Mouse (Mus musculus): ENCODE measurements at regions not wholly inside any gene's neighbourhood (a gene's known extent, or its start where the extent isn't known, plus 50 kb on each side); places are given as distances from the start of the nearest gene placed in this dataset.

GRCm38 (mm10) chr10:70367866-70368265, 72.4 kb upstream of the Fam13c start:
- H3K27me3 ChIP-seq (replicated peaks; ENCODE audit: control insufficient read depth, insufficient read depth, low read length): no peaks in the 10 kb centered on the region

DNA sequence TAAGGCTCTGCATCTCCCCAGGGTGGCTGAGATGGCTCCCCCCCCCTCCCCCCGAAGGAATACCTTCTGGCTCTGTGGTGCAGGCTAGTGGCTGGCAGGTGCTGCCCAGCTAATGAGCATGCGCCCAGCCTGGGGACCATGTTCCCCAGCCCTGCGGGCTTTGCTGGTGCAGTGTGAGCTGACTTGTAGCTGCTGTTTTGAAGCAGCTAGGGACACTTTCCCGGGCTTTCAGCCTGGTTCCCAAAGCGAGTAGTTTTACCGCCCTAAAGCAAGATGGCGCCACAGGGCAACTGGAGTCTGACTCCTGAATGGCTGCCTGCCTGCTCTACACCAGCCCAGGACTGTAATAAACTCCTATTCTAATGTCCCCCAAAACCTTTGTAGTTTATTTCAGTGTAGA, 71.6 kb upstream of the Fam13c start:
- Histone ChIP-seq H3K4me1 (ENCODE audit: control insufficient read depth, insufficient read depth, low read length) (no peaks in the 10 kb centered on the region), H3K27me3 (replicated peaks; ENCODE audit: control insufficient read depth, insufficient read depth, low read length) (no peaks in the 10 kb centered on the region), H3K36me3 (ENCODE audit: control insufficient read depth, insufficient read depth, low read length) (no peaks in the 10 kb centered on the region), H3K27ac (ENCODE audit: insufficient read depth, low read depth, low read length) (no peak overlapping the region), H3K4me3 (ENCODE audit: insufficient read depth, low read depth, low read length) (no peak overlapping the region)
- WGBS: 40% methylated on average over 7 of the region's 7 CpGs
- TF ChIP-seq POLR2A (IDR thresholded peaks at IDR 0.05; ENCODE audit: low read depth, low read length) (no peak), CTCF (conservative IDR thresholded peaks at IDR 0.05; ENCODE audit: insufficient read depth, insufficient read length, low read depth, low read length) (peak; percentile 72)
- peak; percentile 69 for DNase-seq

More at GRCm38 (mm10) chr10:70367866-70368265, 72.4 kb upstream of the Fam13c start:
- Histone ChIP-seq H3K27ac (ENCODE audit: insufficient read depth, low read depth, low read length) (no peak overlapping the region), H3K4me1 (ENCODE audit: control insufficient read depth, insufficient read depth, low read length) (no peaks in the 10 kb centered on the region), H3K4me3 (ENCODE audit: insufficient read depth, low read depth, low read length) (no peak overlapping the region), H3K36me3 (ENCODE audit: control insufficient read depth, insufficient read depth, low read length) (no peaks in the 10 kb centered on the region)
- TF ChIP-seq CTCF (conservative IDR thresholded peaks at IDR 0.05; ENCODE audit: insufficient read depth, insufficient read length, low read depth, low read length) (no peak), POLR2A (IDR thresholded peaks at IDR 0.05; ENCODE audit: low read depth, low read length) (no peak)
- WGBS: 87% methylated on average over 11 of the region's 11 CpGs
- no peak for DNase-seq

- no peaks in the 10 kb centered on the region for H3K27me3 ChIP-seq (replicated peaks; ENCODE audit: control insufficient read depth, insufficient read depth, low read length)
- WGBS: 66% methylated on average over 6 of the region's 6 CpGs
- DNase-seq: peak; percentile 13
Measured at GRCm38 (mm10) chr10:70372411-70373136, 67.7 kb upstream of the Fam13c start.

GRCm38 (mm10) chr10:70373207-70373606, 67.1 kb upstream of the Fam13c start:
- Histone ChIP-seq H3K27ac (ENCODE audit: insufficient read depth, low read depth, low read length) (no peak overlapping the region), H3K4me3 (ENCODE audit: insufficient read depth, low read depth, low read length) (no peak overlapping the region), H3K27me3 (replicated peaks; ENCODE audit: control insufficient read depth, insufficient read depth, low read length) (no peaks in the 10 kb centered on the region), H3K4me1 (ENCODE audit: control insufficient read depth, insufficient read depth, low read length) (0 out of 2 replicates have a peak, but pooled peaks cover 2% of the 10 kb centered on the region), H3K36me3 (ENCODE audit: control insufficient read depth, insufficient read depth, low read length) (no peaks in the 10 kb centered on the region)
- WGBS: 81% methylated on average over 8 of the region's 8 CpGs
- TF ChIP-seq CTCF (conservative IDR thresholded peaks at IDR 0.05; ENCODE audit: insufficient read depth, insufficient read length, low read depth, low read length): no peak
- no peak for TF ChIP-seq POLR2A (IDR thresholded peaks at IDR 0.05; ENCODE audit: low read depth, low read length)
- no peak for DNase-seq

More at GRCm38 (mm10) chr10:70372411-70373136, 67.7 kb upstream of the Fam13c start:
- 0 out of 2 replicates have a peak, but pooled peaks cover 2% of the 10 kb centered on the region for H3K4me1 ChIP-seq (ENCODE audit: control insufficient read depth, insufficient read depth, low read length)
- TF ChIP-seq CTCF (conservative IDR thresholded peaks at IDR 0.05; ENCODE audit: insufficient read depth, insufficient read length, low read depth, low read length): no peak
- TF ChIP-seq POLR2A (IDR thresholded peaks at IDR 0.05; ENCODE audit: low read depth, low read length): no peak
- H3K27ac ChIP-seq (ENCODE audit: insufficient read depth, low read depth, low read length): no peak overlapping the region
- H3K4me3 ChIP-seq (ENCODE audit: insufficient read depth, low read depth, low read length): no peak overlapping the region
- no peaks in the 10 kb centered on the region for H3K36me3 ChIP-seq (ENCODE audit: control insufficient read depth, insufficient read depth, low read length)

- Histone ChIP-seq H3K36me3 (ENCODE audit: control insufficient read depth, insufficient read depth, low read length) (no peaks in the 10 kb centered on the region), H3K27me3 (replicated peaks; ENCODE audit: control insufficient read depth, insufficient read depth, low read length) (no peaks in the 10 kb centered on the region), H3K4me3 (ENCODE audit: insufficient read depth, low read depth, low read length) (no peak overlapping the region), H3K27ac (ENCODE audit: insufficient read depth, low read depth, low read length) (no peak overlapping the region), H3K4me1 (ENCODE audit: control insufficient read depth, insufficient read depth, low read length) (0 out of 2 replicates have a peak, but pooled peaks cover 2% of the 10 kb centered on the region)
- no peak for TF ChIP-seq CTCF (conservative IDR thresholded peaks at IDR 0.05; ENCODE audit: insufficient read depth, insufficient read length, low read depth, low read length)
- no peak for TF ChIP-seq POLR2A (IDR thresholded peaks at IDR 0.05; ENCODE audit: low read depth, low read length)
- 65% methylated on average over 5 of the region's 5 CpGs for WGBS
- DNase-seq: no peak
Measured at GRCm38 (mm10) chr10:70373836-70374235, 66.4 kb upstream of the Fam13c start.

DNA sequence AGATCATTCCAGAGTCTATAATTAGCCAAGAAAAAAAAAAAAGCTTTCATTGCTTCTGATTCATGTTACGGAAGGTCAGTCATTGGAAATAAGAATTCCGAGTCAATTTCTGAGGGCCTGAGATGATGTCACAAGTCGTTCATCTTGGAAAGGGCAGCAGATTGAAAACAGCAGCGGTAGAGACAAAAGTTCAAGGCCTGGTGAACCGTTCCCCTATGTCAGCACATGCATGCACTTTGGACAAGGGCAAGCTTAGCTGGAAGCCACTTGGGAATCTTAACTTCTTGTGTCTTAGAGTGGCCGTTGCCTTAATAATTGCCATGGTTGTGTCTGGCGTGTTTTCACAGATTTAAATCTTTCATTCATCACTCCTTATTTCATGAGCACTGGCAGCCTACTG, 65.6 kb upstream of the Fam13c start:
- no peaks in the 10 kb centered on the region for H3K27me3 ChIP-seq (replicated peaks; ENCODE audit: control insufficient read depth, insufficient read depth, low read length)
- no peaks in the 10 kb centered on the region for H3K36me3 ChIP-seq (ENCODE audit: control insufficient read depth, insufficient read depth, low read length)
- TF ChIP-seq CTCF (conservative IDR thresholded peaks at IDR 0.05; ENCODE audit: insufficient read depth, insufficient read length, low read depth, low read length): no peak
- TF ChIP-seq POLR2A (IDR thresholded peaks at IDR 0.05; ENCODE audit: low read depth, low read length): no peak
- H3K4me1 ChIP-seq (ENCODE audit: control insufficient read depth, insufficient read depth, low read length): 0 out of 2 replicates have a peak, but pooled peaks cover 2% of the 10 kb centered on the region
- H3K27ac ChIP-seq (ENCODE audit: insufficient read depth, low read depth, low read length): no peak overlapping the region
- 52% methylated on average over 7 of the region's 7 CpGs for WGBS
- no peak overlapping the region for H3K4me3 ChIP-seq (ENCODE audit: insufficient read depth, low read depth, low read length)
- peak; percentile 63 for DNase-seq

DNA sequence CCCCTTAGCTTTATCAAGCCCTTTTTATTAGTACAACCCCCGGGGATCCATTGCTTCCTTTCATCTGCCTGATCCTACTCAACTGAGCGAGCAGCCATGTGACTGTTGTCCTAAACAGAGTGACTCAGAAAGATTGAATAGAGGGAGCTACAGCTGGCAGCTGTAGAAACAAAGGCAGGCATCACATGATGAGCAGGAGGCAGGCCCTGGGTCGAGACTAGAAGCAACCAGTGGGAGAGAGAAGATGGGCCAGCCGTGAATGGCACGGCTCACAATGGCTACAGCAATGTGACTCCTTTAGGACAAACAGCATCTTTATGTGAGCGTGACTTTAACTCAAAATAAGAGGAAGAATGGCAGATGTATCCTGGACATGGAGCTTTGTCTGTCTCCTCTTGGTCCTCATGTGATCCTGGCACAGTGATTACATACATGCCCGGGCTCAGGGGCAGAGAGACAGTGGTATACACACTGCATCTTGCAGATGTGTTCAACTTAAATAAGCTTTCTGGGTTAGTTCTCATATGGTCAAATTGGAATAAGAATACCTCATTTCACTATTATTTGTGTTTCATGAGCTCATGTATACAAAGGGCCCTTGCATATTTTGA, 60.1 kb upstream of the Fam13c start:
- no peak for DNase-seq
- TF ChIP-seq POLR2A (IDR thresholded peaks at IDR 0.05; ENCODE audit: low read depth, low read length): no peak
- no peak for TF ChIP-seq CTCF (conservative IDR thresholded peaks at IDR 0.05; ENCODE audit: insufficient read depth, insufficient read length, low read depth, low read length)
- Histone ChIP-seq H3K27ac (ENCODE audit: insufficient read depth, low read depth, low read length) (no peak overlapping the region), H3K4me1 (ENCODE audit: control insufficient read depth, insufficient read depth, low read length) (no peaks in the 10 kb centered on the region), H3K27me3 (replicated peaks; ENCODE audit: control insufficient read depth, insufficient read depth, low read length) (no peaks in the 10 kb centered on the region), H3K36me3 (ENCODE audit: control insufficient read depth, insufficient read depth, low read length) (no peaks in the 10 kb centered on the region), H3K4me3 (ENCODE audit: insufficient read depth, low read depth, low read length) (no peak overlapping the region)
- 63% methylated on average over 7 of the region's 7 CpGs for WGBS
